Mouse (Mus musculus) frontal cortex, adult 2 months (tissue): ENCODE measurements at regions not wholly inside any gene's neighbourhood (a gene's known extent, or its start where the extent isn't known, plus 50 kb on each side); places are given as distances from the start of the nearest gene placed in this dataset.
A peak's percentile ranks its signal among the peaks of the same experiment; 100 is the strongest.

Experiments
- DNase-seq, 2 experiments: peaks; one replicate each; pipeline ENCODE4 v3.0.0; 2022; ENCODE audit warnings: low spot score in 1 of 2; ENCODE audit errors: extremely low spot score in 1 of 2

DNA sequence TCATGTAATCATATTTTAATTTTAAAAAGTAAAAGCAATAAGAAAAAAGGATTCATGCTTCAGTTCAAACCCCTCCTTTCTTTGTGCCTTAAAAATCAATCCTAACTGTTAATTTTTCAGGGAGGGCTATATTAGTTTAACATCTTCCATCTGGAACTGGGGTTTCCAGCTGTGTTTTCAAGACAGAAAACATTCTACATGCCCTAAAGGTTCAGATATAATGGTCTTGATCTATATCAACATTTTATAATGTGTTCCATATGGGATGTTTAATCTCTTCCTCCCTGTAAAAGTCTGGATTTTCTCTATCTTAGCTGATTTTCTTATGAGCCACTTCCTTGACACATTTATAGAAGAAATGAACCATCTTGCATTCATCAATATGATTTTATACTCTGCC lies 205.9 kb upstream of the Grm7 start:
- no peak for DNase-seq

DNA sequence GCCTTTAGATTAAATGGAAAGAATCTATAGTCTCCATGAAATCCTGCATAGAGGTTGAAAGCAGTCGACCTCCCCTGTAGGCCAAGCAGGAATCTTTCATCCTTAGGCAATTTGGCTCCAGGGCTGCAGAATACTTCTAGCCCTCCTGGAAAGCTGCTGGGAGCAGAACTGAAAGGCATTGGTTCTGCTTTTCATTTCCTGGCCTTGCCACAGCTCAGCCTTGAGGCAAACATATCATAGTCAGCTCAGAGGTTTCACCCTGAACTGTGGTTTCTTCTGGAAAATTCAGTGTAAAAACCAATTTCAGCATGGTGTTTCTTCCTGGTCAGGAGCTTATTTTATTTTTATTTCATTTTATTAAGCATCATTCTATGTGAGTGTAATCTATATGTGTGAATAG lies 182.0 kb upstream of the Grm7 start:
- DNase-seq = no peak

DNA sequence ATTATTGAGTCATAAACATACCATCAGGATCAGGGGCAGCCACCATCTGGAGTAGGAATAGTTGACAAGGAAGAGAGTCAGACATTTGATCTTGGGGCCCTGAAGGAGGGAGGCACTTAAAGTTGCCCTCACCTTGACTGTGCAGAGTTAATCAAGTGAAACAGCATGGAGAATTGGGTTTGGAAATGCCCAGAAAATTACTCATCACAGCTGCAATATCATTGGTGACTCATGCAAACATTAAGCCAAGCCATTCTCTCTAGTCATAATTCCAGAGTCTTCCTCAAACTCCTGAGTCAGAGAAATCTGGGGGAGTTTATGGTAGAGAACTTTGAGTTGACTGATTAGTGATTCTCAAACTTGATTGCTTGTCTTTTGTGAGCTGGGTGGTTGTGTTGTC lies 177.7 kb upstream of the Grm7 start:
- peak in 1 of 2 experiments; percentile 5 for DNase-seq

DNA sequence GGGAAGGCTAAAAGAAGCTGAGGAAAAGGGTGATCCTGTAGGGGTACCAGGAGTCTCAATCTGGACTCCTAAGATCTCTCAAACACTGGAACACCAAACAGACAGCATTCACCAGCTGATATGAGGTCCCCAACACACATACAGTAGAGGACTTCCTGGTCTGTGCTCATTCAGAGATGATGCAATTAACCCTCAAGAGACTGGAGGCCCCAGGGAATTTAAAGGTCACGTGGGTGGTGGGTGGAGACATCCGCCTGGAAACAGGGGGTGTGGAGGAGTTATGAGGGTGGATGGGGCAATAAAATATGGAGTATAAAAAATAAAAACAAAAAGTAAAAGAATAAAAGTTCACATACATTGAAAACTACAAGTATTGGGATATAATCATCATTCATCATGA lies 139.5 kb upstream of the Grm7 start:
- DNase-seq = no peak

DNA sequence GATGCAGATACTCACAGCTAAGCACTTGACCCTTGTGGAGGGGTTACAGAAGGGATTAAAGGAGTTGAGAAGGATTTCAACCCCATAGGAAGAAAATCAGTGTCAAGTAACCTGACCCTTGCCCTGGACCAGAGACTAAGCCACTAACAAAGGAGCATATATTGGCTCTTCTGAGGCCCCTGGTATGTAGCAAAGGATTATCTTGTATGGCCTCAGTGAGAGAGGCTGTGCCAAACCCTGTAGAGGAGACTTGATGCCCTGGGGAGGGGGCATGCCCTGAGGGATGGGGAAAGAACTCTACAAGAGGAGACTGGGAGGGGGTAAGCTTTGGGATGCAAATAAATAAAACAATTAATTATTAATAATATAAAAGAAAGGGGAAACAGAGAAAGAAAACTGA lies 134.9 kb upstream of the Grm7 start:
- no peak for DNase-seq

DNA sequence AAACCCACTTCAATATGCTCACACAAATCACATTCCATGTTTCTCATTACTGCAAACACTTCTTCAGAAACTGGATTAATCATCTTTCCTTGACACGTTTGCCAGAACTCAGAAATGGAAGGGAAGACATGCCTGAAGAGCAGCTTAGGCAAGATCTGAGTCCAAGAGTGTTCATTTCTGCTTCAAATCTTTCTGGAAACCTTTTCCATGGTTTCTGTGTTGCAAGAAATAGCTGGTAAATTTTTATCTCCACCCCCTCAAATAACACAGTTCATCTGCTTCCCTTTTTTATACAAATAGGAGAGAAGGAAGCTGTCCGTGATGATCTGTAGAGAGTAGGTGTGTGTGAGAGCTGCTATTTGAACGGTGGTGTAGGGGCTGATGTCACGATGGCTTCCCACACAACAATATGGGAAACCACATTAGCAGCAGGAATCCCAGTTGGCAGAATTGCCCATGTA lies 106.6 kb upstream of the Grm7 start:
- peak; percentile 84 to 87 for DNase-seq

DNA sequence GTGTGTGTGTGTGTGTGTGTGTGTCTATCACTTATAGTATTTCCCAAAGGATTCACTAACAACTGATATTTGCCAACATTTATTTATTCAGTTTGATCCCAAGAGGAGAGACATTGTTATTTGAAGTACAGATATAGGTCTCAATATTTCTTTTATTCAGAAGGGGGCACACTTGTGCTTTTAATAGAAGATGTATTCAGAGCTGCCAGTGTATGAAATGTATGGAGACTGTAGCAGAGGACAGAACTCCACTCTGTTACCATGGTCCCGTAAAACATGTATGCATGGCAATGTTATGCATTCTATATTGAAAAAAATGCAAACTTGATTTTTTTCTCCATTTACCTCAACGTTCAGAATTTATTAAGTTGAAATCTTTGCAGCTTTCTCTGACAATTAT lies 99.8 kb upstream of the Grm7 start:
- DNase-seq = peak in 1 of 2 experiments; percentile 21

DNA sequence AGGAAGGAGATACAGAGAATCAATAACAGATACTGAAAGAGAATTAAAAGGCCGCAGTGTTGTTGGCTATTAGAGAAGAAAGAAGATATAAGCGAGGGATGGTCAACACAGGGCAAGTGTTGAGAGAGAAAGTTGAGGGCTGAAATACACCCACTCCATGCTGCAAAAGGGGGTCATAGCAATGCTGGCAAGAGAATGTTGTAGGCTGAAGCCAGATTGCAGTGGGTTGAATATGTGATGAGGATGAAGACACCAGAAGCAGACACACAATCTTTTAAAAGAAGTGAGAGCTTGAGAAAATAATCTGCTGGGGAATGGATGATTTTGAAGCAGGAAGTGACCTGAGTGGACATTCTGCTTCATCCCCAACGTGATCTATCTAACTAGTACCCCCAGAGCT lies 90.5 kb upstream of the Grm7 start:
- peak; percentile 28 to 35 for DNase-seq

DNA sequence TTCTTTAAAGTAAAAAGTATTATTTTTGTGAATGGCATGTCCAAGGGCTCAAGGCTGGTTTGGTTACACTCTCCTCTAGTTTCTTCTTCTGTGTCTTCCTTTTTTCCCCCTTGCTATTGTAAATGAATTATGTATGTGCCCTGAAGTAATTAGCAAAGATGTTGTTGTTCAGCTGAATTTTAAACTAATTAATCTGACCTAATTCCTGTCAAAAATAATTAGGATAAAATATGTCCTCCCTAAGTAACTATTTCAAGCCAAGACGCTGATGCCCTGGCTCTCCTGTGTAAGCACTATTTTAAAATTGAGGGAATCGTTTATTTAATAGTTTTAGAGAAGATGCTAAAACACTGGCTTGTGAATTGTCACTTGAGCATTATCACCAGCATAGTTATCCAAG lies 85.7 kb upstream of the Grm7 start:
- no peak for DNase-seq

DNA sequence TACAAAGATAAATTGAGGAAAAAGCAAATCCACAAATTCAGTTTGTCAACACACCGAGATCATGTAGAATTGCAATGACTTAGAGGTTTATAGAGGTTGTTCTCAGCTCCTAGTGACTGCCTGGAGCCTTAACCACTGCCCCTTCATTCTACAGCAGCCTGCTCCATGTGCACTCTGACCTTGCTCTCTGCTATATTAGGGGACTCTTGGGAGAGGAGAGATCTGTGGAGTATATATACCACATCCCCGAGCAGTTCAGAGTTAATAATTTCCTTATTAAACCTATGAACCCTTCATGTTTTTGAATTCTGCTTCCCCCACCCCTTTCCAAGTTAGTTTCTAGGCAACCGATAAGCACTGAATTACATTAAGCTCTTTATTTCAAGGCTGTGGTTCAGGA lies 85.0 kb upstream of the Grm7 start:
- no peak for DNase-seq

DNA sequence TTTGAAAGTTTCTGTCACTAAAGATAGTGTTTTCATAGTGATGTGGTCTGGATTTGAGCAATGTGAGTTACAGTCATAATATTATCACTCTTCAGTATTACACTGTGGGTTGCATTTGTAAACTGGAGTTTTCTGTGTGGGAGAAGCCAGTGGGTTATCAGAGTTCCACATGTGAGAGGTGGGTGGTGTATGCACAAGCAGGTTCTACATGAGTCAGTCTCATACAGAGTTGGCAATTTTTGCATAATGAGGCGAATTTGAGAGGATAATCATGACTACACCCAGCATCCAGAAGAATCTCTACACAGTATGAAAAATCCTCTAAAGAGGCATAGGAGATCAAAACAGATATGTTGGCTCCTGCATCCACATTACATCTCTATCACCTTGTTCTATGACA lies 68.2 kb upstream of the Grm7 start:
- DNase-seq = peak; percentile 14 to 29
